Mouse (Mus musculus): Measurements from ENCODE around the gene Clcnkb.
A peak's percentile ranks its signal among the peaks of the same experiment; 100 is the strongest.

Clcnkb gene

DNA sequence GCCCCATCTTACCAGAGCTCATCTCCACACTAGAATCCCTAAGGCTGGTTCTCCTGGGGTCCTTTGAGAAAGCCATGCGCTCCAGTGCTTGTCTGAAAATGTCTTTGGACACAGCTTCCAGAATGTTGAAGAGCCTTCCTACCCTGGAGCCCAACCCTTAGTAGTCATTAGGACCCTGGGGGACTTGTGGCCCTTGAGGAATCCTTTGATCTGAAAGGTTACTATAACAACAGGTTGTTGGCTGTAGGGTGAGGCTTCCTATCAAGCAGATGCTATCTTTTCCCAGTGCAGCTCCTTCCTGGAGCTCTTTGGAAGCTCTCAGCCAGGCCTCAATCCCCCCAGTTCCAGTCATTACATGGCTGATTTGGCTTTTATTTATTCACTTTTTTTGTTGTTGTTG is 20.2 kb upstream of the Clcnkb start, which contains the start of gene Srarp:
Srarp (minus strand) TSS at position 132 of the 400 bp plus-strand sequence.
- no peak for DNase-seq (ENCODE audit: low read depth, low spot score)

DNA sequence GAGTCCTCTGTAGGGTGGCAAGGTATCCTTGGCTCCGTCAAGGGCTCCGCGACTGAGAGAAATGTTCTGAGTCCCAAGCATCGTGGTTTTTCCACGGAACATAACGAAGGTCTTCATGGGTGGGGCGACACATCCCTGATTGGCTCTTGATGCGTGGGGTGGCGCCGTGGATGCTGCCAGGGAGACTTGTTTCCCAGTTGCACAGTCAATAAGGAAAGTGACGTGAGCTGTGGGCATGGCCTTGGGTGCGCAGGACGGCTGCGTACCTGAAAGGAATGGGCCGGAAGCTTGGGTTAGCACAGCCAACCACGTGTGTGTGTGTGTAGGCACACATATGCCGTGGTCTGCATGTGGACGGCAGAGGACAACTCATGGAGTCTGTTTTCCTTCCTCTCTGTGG is 17.4 kb upstream of the Clcnkb start:
- no peak for DNase-seq (ENCODE audit: low read depth, low spot score)

DNA sequence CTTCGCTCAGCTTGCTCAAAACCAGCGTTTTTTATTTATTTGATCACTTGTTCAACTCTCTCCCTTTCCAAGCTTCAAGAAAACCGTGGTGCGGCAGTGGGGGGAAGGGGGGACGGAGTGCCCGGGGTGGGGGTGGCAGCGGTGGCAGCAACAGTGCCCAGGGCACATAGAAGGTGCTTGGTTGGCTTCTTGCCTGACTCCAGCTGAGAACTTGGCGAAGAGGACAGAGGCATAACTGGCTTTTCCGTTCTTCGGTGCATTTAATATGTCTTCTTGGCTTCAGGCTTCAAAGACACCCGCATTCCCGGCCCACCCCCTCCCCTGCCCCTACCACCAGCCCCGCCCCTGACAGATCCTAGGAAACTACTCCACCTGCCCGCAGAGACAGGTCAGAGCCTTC is 16.9 kb upstream of the Clcnkb start:
- DNase-seq (ENCODE audit: low read depth, low spot score): no peak

DNA sequence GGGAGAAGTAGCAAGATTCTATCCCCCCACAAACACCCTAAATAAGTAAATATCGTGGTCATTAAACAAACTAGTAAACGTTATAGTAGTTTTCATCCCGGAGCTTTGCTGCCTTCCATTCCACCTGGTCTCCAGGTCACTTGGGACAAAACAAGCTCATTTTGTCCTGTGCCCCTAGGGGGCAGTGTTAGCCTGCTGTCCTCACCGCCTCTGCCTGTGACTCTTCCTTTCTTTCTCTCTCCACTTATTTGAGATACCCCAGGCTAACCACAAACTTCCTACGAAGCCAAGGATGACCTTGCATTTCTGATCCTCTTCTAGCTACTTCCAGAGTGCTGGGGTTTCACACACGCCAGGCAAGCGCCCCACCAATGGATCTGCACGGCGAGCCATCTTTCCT is 15.2 kb upstream of the Clcnkb start:
- DNase-seq (ENCODE audit: low read depth, low spot score): peak; percentile 68

DNA sequence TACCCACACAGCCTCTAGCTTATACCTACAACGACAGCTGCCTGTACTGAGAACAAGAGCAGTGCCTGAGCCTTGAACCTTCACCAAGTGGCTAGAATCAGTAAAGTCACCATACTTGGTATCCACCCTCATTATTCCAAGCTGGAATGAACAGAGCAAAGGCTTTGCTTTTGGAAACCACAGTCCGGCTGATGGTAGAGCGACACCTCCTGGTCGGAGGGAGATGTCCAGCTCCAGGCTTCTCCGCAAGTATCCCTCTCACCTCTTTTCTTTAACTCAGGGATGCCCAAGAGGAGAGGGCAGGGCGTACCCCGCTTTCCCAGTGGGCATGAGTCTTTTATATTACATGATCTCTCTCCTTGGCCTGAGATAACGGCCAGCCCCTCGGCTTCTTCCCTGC is 14.0 kb upstream of the Clcnkb start:
- no peak for DNase-seq (ENCODE audit: low read depth, low spot score)

DNA sequence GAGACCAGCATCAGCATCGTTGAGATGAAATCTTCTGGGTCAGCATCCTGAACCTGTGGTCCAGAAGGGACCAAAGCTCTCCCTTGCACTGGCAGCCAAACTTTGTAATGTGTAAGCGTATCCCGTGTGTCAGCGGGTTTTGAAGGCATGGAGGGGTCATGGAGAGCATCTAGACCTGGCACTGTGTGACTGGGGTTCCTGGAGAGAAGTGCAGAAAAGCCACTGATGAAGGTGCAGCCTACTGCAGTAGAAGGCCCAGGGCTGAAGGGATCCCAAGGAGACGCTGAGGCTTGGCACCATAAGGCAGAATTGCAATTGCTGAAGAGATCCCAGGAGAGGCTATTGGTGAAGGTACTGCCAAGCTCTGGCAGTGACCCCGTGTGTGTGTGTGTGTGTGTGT is 13.6 kb upstream of the Clcnkb start:
- no peak for DNase-seq (ENCODE audit: low read depth, low spot score)

DNA sequence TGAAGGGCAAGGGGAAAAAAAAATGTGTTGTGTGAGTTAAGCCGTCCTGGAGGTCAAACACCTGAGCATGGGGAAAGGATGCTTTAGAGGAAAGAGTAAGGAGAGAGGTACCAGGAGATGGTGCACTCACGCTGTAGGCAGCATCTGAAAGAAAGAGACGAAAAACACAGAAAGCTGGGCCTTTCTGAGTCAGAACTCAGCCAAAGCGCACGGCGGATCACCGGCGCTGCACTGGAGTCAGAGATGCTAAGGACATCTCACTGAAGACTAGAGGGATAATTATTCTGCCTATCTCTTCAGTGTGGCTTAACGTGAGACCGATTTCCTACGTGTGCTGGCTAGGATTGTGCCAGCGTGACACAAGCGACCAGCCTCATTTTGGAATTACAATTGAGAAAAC is 12.1 kb upstream of the Clcnkb start:
- no peak for DNase-seq (ENCODE audit: low read depth, low spot score)

DNA sequence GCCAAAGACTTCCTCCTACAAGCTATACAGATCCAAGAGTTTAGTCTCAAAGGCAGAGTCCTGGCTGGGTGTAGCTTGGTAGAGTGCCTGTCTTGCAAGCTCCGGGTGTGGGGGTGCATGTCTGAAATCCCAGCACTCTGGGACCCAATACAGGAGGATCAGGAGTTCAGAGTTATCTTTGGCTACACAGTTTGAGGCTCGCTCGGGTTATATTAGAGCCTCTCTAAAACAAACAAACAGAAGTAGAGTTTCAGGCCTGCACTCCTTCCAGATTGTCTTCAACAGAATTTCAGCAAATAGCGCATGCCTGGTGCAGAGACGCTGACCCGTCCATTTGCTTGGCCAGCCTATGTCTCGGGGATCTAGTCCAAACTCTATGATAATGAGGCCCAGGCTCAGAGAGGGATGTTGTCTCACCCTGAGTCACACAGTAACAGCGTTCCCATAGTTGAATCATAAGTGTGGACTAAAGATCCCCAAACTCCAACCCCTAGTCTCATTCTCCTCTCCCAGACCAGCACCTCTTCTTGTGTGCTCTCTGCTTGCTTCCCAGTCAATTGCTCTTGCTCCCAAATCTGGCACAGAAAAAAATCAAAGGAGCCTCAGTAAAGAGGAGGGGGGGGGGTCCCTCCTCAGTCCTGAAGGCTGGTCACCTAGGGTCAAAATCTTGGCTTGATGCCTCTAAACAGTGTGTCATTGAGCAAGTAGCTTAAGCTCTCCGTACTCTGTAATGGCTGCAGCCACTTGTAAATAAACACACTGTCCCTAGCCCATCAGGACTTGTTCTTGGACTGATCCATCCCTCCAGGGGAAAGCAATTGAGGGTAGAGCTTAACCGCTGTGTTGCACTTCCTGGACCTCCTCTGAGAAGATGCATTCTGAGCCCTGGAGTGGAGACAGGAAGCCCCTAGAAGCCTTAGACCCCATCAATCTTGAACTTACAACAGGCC is 11.3 kb upstream of the Clcnkb start:
- no peak for DNase-seq (ENCODE audit: low read depth, low spot score)

DNA sequence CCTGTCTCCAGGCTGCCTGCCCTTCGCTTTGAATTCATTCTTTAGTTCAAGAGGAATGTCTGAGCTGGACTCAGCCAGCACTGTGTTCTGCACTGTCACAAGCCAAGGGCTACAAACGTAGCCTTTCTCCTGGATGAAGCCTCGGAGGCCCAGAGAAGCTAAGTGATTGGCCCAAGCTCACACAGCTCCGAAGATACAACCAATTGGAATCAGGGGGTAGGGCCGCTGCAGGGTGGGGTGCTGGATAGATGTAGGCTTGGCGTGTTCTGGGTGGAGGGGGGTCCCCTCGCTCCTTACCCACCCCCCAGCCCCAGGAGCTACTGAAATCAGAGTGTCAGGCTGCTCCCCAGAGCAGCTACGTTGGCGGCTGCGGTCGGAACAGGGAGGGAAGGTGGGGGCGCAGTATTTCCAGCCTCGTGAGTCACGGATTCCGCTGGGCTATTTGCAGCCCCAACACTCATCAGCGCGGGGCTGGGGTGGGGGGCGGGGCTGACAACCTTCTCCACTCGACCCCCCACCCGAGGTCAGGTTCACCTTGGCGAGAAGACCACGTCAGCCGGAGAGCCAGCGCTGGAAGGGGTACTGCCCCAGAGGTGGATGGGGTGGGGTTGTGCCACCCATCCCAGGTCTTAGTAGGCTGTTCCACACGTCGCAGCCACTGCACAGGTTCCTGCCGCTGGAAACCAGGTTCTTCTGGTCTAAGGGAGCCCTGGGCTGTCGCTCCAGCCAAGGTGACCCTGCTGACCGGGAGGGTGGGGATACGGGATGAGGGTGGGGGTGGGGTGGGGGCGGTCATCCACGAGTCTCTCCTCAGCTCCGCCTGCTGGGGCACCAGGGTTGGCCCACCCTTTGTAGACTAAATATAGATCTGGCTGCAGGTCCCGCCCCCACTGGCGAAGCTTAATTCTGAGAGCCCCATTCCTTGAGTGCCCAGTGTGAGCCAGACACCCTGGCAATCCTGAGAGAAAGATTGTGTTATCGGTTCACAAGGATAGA is 10.0 kb upstream of the Clcnkb start:
- DNase-seq (ENCODE audit: low read depth, low spot score): peak; percentile 75

DNA sequence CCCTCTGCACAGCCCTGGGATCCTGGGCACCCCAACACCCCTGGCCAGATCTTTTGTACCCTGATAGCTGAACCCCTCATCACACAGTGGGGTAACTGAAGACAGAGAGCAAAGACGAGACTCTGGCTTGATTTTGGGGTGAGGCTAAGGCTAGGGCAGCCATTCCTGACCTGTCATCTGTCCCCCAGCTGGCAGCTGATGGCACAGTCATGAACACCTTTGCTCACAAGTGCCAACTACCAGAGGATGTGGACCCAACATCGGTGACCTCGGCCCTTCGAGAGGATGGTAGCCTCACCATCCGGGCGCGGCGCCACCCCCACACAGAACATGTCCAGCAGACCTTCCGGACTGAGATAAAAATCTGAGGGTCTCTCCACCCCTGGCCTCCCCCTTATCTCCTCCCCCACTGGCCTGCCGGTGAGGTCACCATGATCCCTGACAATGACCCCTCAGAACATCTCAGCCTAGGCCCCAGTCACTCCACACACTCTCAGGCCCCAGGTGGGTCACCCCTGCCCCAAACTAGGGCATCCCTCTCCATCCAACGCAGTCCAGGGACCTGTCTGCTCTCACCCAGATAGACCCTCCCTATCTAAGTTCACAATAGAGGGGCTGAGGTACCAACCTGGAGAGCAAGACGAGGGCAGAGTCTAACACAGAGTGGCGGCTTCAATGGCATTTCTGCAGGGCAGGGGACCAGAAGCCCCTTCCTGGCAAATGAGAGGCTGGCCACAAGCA is 8.0 kb upstream of the Clcnkb start:
- DNase-seq (ENCODE audit: low read depth, low spot score): no peak

DNA sequence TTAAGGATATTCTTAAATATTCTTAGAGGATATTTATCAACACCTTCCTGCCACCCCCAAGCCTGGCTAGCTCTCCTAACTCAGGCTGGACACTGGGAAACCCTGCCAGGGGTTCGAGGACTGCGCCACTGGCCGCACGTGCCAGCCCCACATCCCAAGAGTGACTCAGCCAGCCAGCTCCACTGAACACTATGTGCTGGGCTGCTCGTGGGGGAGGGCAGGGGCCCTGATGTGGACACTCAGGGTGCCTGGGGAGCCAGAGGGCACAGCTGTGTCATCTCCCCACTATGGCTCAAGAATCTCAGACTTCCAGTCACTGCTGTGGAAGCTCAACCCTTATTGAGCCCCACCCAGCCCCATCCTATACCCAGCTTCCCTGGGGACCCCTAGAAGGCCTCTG is 7.5 kb upstream of the Clcnkb start:
- DNase-seq (ENCODE audit: low read depth, low spot score): no peak

DNA sequence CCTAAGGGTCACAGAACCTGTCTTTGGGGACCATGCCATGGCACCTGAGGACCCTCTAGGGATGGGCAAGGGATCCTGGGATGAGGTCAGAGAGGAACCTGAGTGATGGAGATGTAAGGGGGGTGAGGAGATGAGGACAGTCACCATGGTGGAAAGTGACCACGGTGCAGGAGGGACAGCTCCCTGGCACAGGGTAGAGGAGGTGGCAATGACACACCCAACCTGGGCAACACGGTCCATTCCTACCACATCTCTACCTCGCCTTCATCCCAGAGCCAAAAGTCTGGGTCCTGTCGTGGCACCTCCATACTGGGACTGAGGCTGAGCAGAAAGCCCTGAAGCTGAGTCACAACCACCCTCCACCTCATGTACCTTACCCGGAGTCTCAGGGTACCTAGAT is 7.0 kb upstream of the Clcnkb start:
- DNase-seq (ENCODE audit: low read depth, low spot score): no peak

DNA sequence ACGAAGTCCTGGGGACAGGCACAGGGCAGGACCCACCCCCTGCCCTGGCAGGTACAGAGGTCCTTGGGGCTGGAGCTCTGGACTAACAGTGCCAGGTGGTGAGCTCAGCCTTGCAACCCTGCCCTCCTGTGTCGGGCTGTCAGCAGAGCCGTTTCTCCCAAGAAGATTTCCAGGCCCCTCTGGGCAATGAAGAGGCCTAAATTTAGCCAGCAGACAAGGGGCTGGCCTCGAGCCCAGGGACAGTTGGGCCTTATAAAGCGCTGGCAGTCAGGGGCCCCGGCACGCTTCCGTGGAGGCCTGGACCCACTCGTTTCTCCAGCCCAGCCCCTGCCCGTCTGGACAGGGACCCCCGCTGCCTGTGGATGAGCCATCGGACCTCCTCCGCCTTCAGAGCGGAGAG is 5.6 kb upstream of the Clcnkb start:
- peak; percentile 76 for DNase-seq (ENCODE audit: low read depth, low spot score)

DNA sequence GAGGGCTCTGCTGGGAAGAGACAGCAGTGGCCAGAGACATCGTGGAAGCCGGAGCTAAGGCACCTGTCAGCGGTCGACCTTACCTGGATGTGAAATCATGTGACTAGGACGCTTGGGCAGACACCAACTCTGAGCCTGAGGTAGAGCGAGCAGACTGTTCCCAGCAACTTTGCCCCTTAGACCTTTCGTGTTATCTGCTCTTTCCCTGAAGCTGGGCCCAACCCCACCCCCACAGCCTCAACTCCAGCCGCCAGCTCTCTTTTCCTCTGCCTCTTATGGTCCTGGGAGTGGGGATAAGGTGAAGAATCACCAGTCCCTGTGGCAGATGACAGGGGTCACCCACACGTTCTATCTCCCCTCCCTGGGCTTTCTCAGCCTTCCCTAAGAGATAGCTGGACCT is 5.1 kb upstream of the Clcnkb start:
- DNase-seq (ENCODE audit: low read depth, low spot score): no peak

DNA sequence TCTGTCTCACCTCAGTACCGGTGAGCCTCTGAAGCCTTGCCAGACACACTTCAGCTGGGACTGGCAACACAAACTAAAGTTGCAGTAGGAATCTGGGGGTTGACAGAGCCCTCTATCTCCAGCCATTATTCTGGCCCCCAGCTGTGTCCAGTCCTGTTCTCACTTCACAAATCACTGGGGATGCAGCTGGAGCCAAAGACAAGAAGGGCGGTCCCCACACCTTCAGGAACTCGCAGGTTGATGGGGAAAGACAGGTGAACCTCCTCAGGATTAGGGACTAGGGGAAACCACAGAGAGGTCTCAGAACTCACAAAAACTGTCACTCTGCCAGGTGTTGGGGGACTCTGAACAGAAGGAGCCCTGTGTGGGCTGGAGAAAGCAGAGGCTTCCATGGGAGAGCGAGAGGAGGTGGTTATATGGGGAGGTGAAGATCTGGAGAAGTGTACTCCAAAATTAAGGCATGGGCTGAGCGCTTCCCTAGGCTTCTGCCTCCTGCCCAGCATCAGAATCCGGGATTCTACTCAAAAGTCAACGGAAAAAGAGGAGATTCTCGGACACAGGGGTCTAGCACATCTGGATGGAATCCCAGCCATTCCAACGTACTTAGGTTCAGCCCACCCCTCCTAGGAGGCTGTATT is 4.5 kb upstream of the Clcnkb start, which contains the start of gene Hspb7:
Hspb7 (plus strand) TSS at position 588 of the 638 bp plus-strand sequence.
- no peak for DNase-seq (ENCODE audit: low read depth, low spot score)

DNA sequence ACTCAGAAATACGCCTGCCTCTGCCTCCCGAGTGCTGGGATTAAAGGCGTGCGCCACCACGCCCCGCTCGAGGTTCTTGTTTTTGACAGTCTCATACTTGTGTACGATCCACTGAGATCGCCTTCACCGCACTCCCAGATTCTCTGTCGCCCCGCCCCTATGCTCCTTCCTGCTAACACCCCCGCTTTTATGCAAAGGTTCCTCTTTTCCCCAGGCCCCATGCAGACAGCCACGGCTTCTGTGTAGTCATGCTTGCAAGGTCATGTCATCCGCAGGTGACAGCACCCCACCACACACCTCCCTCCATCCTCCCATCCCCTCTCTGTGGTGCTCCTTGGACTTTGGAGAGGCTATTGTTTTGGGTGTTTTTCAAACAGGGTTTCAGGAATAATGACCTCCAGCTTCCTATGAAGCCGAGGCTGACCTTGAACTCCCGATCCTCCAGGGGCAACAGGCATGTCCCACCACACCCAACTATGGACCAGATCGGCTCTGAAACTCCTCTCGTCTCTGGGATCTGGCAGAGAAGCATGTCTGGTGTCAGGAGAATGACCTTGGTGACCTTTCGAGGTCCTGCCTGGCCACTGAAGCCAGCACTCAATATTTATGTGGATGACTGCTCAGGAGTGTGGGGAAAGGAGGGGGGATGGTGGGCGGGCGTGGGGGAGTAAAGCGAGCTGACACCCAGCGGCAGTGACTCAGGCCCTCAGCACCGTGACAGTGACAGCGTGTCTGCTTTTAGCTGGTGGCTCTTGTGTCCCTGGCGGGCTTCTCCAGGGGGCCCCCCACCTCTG is 3.8 kb upstream of the Clcnkb start:
- no peak for DNase-seq (ENCODE audit: low read depth, low spot score)

DNA sequence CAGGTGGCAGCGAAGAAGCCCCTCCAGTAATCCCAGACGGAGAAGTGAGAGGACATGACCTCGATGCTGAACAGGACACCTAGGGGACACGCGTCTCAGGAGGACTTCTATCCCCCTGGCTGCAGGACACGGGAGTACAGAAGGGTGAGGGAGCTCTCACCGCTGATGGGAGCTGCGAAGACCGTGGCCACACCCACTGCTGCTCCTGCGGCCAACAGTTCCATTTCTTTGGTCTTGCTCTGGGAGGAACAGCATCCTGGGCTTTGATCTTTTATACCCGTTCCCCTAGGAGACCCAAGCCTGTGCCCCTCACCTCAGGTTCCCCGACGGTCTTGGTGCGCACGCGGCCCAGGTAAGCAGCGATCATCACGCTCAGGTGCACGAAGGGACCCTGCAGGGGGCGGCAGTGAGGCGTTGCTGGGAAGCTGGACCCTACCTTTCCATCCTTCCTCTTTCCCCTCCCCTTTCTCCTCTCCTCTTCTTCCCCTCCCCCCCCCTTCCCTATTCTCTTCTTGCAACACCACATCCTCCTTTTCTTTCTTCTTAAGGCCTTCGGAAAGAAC is 4.3 kb downstream of the Clcnkb start:
- DNase-seq (ENCODE audit: low read depth, low spot score): no peak

DNA sequence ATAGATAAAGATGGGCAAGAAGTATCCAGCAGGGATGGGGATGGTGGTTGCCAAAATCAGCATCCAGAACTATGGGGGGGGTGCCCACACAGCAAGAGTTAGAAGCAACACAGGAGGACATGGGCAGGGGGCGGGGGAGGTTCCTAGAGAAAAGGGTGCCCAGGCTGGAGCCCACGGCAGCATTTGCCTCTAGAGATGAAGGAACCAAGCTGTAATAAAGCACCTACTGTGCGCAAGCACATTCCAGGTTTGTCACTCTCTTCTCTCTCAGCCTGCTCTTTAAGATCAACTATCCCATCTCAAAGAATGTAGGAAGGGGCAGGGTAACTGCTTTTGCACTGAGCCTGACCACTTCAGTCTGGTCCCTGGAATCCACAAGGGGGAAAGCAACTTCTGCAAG is 7.2 kb downstream of the Clcnkb start:
- no peak for DNase-seq (ENCODE audit: low read depth, low spot score)

DNA sequence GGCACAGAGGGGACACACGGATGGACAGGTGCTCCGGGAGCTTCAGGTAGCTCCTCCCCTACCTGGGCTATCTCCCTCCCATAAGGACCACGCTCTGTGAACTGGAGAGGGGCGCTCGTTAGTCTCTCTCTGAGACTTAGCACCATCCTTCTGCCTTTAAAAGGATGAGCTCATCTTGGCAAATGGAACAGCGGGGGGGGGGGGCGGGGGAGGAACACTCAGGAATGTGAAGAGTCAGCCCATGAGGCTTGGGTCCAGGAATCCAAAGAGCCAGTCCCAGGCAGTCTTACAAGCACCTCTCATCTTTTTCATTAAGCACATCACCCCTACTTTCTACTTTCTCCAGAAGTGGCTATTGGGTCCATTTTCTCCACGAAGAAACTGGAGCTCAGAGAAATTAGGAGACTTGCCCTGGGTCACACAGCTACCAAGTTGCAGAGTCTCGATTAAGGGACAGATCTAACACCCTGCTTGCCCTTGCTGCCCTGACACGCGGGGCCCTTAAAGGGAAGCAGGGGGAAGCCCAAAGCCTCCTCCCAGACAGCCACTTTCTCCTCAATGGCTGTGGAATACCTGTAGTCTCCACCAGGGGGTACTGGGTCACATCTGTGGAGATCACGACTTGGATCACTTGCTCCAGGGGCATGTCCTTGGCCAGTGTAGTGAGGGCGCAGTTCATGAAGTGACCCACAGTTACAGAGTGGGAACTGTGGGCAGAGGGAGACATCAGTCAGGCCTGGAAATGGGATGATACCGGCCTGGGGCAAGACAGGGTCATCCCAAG is 9.1 kb downstream of the Clcnkb start:
- DNase-seq (ENCODE audit: low read depth, low spot score): peak; percentile 51

Measured in skeletal muscle tissue, adult 2 months (tissue).